Mouse (Mus musculus): Measurements from ENCODE around the gene Dchs2.

DNA sequence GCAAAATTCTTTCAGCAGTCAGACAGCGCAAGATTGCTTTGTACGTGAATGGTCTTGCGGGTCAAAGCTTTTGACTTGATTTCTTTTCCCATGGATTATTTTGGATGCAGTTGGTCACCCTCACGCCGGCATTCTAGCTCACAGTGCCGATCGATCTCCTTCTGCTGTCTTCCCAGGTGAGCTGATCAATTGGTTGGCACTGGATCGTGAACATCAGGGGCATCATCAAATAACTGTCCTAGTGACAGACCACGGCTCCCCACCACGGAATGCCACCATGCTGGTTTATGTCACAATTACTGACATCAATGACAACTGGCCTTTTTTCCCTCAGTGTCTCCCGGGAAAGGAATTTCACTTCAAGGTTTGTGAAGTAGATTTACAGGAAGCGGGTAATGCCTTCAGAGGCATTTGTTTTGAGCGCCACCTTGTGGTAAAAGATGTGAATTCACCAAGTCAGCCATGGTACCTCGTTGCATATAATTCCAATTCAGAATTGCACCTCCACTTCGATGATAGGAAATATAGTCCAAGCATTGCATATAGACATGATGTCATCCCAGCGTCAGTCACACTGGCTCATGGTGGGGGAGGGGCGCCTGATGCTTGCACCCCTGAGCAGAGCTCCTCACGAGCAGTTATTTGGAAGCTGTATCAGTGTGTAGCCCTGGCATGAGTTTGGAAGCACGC, 146.0 kb downstream of the Dchs2 start:
- TF ChIP-seq POLR2AphosphoS2 (IDR thresholded peaks at IDR 0.05; ENCODE audit: low read depth, low read length) (no peak), CTCF (conservative IDR thresholded peaks at IDR 0.05 in 1 of 2, IDR thresholded peaks at IDR 0.05 in 1 of 2; ENCODE audit: low read depth in 2 of 2, low read length in 2 of 2) (peak; percentile 82 to 83)

Data from CH12.LX (cell line).